Mouse (Mus musculus): ENCODE measurements around the gene Arhgap33.

GRCm38 (mm10) chr7:30490957-30491307, 43.9 kb downstream of the Arhgap33 start:
- TF ChIP-seq CTCF (IDR thresholded peaks at IDR 0.05) (no peak), POLR2A (IDR thresholded peaks at IDR 0.05; ENCODE audit: insufficient read depth, low read depth, low read length) (no peak)

Measured in heart, adult 2 months (tissue).